Mouse (Mus musculus) CH12.LX (cell line): ENCODE measurements around the gene Slc38a2.

ENCODE experiments used
- CHD1 ChIP-seq: IDR thresholded peaks from 2 replicates; pipeline ENCODE4 v1.6.1; 2012; ENCODE audit warnings: low read depth, low read length, improper control_type of control experiment, inconsistent platforms
- CTCF ChIP-seq, 2 experiments: IDR thresholded peaks in 1 of 2; conservative IDR thresholded peaks in 1 of 2; 2 replicates each; pipeline ENCODE4 v1.5.1; 2011 to 2012; ENCODE audit warnings: low read depth in 2 of 2, low read length in 2 of 2, improper control_type of control experiment in 1 of 2, inconsistent platforms in 1 of 2, mild to moderate bottlenecking in 1 of 2, moderate library complexity in 1 of 2
- EP300 ChIP-seq: IDR thresholded peaks from 2 replicates; pipeline ENCODE4 v1.6.1; 2011; ENCODE audit warnings: low read length, improper control_type of control experiment
- POLR2AphosphoS2 ChIP-seq: IDR thresholded peaks from 2 replicates; pipeline ENCODE4 v1.6.1; 2011; ENCODE audit warnings: low read depth, low read length, improper control_type of control experiment

DNA sequence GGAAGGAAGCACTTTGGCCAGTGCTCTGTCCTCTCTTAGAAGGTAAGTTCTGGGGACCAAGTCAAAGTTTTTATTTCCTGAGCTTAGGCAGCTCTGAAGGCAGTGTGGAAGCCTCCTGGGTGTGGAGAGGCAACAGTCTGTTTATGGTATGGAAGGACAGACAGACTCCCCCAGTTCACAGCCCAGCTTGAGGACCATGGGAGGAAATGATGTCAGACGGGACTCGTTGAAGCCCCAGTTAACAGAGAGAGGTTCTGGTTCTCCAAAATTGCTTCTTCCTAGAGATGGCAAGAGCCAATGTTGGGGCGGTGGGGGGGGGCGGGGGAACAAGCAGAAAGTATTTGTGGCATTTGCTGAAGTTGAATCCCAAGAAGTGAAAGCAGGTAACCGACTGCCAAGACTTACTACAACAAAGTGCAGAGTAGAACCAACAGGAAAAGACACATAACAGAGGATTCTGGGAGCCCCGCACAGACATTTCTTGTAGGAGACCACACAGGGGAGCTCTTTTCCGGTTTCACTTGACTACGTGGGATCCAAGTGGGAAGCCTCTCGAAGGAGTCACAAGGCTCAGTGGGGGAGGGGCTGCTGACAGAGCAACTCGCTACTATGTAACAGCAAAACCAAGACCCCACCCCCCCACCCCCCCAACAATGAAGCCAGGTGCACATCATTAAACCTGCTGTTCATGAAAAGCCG lies 15.2 kb downstream of the Slc38a2 start:
- peak in 1 of 2 experiments; percentile 29; a peak in 2 of 4 replicates for TF ChIP-seq CTCF (conservative IDR thresholded peaks at IDR 0.05 in 1 of 2, IDR thresholded peaks at IDR 0.05 in 1 of 2; ENCODE audit: low read depth in 2 of 2, low read length in 2 of 2)
- TF ChIP-seq POLR2AphosphoS2: no peak
- TF ChIP-seq CHD1: no peak
- TF ChIP-seq EP300: no peak
